Mouse (Mus musculus): ENCODE results near the gene Wdr90. TPM values are rescaled to one million over a fixed set of nuclear protein-coding genes. Genes with fewer than 3 reads are reported as not detected.
A peak's percentile ranks its signal among the peaks of the same experiment; 100 is the strongest.

Wdr90 gene
- polyA plus RNA-seq, 1 experiment, result 14.4 TPM

DNA sequence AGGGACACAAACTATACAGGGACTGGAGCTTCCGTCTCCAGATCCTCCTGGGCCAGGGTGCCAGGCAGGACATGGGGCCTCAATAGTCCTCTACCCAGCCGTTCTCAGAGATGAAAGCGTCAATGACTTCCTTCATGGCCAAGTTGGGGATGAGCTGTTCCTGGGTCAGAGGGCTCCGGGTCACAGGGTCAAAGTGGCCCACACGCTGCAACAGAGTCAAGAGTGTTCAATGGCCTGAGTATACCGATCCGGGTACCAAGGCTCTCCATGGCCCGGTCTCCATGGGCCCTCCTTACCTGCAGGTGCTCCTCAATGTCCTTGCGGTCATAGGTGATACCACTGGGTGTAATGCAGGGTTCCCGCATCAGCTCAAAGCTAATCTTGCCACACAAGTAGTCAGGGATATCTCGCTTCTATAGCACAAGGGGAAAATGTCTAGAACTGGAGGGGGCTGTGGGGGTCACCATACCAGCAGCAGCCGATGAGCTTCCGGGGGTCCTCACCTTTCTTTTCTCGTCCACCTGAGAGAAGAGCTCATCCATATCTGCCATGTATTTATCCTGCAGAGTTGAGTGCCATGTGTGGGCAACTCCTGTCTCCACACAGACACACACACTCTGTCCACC lies 30.4 kb downstream of the Wdr90 start:
- DNase-seq (ENCODE audit: low spot score), result no peak

DNA sequence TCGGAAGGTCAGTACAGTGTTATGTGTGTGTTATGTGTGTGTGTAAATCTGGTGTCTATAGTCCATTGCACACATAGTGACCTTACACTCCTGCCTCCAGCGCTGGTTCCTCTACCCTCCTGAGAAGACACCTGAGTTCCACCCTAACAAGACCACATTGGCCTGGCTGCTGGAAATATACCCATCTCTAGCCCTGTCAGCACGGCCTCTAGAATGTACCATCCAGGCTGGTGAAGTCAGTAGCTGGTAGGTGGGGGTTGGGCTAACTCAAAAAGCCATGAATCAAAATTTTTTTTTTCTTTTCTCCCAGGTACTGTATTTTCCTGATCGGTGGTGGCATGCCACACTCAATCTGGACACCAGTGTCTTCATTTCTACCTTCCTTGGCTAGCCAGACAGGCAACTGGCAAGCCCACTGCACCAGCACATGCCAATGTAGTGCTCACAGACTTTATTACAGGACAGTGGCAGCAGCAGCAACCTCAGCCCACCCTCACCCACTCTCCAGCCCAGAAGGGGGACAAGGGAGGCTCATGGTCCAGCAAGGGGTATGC lies 31.0 kb downstream of the Wdr90 start:
- DNase-seq (ENCODE audit: low spot score), result no peak

DNA sequence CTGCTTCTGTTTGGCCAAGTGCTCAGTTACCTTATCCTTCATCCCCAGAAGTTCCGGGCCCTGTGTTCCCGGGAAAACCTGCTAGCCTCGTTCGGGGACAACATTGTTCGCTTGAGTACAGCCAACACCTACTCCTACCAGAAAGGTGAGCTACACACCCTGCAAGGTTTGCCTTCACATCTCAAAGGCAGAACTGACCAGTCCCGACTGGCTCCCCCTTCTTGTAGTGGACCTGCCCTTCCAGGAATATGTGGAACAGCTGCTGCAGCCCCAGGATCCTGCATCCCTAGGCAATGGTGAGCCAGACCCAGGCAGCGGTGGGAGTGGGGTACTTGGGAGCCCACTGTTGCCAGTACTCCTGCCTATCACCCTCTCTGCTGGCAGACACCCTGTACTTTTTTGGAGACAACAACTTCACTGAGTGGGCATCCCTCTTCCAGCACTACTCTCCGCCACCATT lies 31.7 kb downstream of the Wdr90 start:
- DNase-seq (ENCODE audit: low spot score), result no peak

DNA sequence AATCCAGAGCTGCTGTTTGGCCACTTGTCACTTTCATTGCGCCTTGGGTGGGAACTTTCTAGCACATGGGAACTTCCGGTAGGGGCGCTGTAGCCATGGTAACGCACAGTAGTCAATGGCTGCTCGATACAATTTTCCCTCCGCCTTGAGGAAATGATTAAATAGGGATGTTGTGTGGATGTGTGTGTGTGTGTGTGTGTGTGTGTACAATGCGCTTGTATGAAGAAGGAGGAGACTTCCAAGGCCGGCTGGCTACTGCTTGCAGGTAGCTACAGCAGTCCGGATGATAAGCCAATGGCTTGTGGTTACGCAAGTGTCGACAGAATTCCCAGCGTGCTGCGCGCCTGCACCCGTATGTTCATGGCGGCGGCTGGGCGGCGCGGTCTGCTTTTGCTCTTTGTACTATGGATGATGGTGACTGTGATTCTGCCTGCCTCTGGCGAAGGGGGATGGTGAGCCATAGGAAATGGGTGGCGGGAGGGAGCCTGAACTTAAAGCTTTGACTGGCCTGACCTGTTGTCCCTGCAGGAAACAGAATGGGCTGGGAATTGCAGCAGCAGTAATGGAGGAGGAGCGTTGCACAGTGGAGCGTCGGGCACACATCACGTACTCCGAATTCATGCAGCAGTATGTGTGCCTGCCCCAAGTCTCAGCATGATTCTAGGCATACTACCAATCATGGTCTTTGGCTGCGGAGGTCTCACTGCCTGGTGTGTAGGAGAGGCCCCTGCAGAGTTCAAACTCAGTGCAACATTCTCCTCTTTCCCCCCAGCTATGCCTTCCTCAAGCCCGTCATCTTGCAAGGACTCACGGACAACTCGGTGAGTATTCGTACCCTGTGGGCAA lies 32.4 kb downstream of the Wdr90 start, which contains the start of gene Jmjd8:
Gene Jmjd8, plus strand, starts transcription at position 156 of the 846 bp plus-strand sequence.
- no peak for DNase-seq (ENCODE audit: low spot score)

DNA sequence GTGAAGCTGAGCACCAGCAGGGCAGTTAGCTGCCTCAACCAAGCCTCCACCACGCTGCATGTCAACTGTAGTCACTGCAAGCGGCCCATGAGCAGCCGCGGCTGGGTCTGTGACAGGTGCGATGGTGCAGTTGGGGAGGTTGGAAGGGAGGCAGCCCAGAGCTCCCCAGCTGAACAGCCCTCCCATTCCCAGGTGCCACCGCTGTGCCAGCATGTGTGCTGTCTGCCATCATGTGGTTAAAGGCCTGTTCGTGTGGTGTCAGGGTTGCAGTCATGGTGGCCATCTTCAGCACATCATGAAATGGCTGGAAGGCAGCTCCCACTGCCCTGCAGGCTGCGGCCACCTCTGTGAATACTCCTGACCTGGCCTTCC lies 33.1 kb downstream of the Wdr90 start:
- DNase-seq (ENCODE audit: low spot score), result no peak

DNA sequence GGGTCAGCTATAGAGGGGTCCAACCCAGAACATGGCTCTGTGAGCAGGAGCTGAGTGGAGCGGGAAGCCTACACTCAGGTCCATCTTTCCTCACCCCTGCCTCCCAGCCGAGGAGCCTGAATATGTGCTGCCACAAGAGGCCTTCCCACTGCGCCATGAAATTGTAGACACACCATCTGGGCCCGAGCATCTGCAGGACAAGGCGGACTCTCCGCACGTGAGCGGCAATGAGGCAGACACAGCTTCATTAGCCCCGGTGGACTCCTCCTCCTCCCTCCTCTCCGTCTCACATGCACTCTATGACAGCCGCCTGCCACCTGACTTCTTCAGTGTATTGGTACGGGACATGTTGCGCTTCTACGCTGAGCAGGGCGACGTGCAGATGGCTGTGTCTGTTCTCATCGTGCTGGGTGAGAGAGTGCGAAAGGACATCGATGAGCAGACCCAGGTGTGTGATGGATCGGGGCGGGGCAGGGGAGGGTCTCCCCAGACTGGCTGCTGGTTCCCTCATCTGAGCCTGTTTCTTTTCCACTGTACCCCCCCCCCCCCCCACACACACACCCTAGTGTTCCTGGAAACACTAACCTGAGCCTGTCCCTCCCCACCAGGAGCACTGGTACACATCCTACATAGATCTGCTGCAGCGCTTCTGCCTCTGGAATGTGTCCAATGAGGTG lies 33.6 kb downstream of the Wdr90 start:
- DNase-seq (ENCODE audit: low spot score), result no peak

DNA sequence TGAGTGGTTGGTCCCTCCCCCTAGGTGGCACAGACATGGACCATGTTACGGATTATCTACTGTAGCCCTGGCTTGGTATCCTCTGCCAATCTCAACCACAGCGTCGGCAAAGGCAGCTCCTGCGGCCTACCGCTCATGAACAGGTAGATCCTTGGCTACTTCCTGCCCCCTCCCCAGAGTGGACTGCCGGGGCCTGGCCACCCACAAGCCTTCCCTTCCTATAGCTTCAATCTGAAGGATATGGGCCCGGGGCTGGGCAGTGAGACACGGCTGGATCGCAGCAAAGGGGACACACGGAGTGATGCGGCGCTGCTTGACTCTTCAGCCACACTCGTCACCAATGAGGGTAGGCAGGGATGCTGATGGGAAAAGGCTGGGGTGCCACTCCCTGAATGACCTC lies 34.3 kb downstream of the Wdr90 start:
- no peak for DNase-seq (ENCODE audit: low spot score)

DNA sequence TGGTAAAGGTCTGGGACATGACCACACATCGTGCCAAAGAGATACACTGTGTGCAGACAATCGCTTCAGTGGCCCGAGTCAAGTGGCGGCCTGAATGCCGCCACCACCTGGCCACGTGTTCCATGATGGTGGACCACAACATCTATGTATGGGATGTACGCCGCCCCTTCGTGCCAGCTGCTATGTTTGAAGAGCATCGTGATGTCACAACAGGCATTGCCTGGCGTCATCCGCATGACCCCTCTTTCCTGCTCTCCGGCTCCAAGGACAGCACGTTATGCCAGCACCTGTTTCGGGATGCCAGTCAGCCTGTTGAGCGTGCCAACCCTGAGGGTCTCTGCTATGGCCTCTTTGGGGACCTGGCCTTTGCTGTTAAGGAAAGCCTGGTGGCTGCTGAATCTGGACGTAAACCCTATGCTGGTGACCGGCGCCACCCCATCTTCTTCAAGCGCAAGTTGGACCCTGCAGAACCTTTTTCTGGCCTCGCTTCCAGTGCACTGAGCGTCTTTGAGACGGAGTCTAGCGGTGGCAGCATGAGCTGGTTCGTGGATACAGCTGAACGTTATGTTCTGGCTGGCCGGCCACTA lies 35.2 kb downstream of the Wdr90 start:
- no peak for DNase-seq (ENCODE audit: low spot score)

DNA sequence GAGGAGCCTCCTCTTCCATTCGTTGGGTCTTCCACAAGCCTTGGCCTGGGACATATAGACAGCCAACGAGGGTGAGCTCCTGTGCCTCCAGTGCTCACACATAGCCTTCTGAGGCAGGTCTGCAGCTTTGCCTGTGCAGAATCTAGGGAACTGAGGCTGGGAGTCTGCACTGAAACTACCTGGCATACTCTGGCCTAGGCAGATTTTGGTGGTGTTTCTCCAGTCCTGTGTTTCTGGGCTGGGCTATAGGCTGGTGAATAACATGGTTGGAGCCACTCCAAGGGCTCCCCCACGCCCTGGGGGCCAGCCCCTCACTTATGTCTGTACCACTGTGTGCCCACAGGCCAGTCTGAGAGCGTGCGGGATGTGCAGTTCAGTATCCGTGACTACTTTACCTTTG lies 36.0 kb downstream of the Wdr90 start:
- DNase-seq (ENCODE audit: low spot score), result no peak

DNA sequence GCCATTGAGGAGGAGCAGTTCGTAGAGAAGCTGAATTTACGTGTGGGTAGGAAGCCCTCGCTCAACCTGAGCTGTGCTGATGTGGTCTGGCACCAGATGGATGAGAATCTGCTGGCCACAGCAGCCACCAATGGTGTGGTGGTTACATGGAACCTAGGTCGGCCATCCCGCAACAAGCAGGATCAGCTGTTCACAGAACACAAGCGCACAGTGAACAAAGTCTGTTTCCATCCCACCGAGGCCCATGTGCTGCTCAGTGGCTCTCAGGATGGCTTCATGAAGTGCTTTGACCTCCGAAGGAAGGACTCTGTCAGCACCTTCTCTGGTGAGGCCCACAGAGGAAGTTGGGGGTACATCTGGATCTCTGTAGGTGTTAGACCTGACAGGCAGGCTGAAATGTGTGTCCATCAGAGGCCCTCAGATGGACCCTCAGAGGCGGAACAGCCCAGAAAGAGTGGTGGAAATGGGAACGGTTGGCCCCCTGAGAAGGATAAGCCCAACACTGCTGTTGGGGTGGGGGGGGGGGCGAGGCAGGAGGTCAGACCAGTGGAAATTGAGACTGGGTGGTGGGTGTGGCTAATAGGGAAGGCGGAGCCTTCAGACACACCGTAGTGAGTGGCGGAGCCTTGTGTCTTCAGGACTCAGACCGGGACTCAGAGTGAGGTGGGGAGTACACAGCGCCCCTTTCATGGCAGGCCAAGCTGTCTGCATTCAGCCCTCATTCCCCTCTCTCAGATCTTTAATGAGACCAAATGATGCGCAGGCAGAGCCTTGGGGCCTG lies 36.7 kb downstream of the Wdr90 start:
- no peak for DNase-seq (ENCODE audit: low spot score)

DNA sequence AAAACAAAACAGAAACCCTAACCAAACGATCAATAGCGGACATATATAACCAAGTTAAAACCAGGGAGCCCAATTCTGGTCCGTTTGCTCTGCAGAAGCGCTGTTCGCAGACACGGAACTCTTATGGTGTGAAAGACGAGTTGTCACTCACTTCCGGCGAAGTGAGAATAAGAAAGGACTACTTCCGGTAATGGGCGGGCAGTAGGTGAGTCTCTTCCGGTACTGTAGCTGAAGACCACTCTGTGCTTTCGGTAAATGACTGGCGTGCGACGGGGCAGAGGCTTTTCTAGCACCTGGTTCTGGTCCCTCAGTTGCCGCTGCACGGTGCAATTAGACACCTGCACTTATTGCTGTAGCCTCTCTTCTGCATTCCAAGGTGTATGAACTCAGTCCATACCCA lies 37.8 kb downstream of the Wdr90 start, which contains the start of gene Wdr24:
Gene Wdr24, plus strand, starts transcription at position 176 of the 400 bp plus-strand sequence.
- DNase-seq (ENCODE audit: low spot score), result no peak

DNA sequence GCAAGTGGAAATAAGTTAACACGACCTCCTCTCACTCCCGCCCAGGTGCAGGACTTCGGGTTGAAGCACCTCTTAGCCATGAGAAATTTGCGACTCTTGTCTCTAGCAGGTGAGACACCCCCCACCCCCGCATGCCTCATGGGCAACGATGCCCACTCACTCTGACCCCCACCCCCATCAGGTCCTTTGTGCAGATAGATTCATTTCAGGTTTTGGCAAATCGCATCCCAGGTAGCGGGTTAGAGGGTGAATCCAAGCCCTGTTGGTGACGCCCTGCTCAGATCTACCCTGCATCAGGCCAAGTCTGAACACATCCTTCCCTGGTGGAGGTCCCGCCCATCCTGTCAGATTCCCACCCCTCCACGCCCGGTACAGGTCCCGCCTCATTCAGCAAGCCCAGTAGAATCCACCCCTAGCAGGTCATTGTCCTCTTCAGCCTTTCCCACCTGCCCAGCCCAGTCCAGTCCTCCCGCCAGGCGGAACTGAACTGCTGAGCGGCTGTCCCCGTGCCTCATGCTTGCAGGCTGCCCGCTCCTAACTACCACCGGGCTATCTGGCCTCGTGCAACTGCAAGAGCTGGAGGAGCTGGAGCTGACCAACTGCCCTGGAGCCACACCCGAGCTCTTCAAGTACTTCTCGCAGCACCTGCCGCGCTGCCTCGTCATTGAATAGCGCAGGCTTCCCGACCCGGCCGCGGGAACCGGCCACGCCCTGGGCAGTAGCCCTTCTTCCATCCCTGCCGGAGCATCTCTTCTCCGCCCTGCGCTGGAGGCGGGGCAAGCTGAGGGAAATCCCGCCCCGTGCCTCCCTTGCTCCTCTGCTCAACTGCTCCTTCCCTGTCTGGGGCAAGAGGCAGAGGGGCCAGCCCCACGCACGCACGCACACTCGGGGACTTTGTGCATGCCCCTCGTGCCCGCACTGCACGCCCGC lies 42.2 kb downstream of the Wdr90 start:
- no peak for DNase-seq (ENCODE audit: low spot score)

DNA sequence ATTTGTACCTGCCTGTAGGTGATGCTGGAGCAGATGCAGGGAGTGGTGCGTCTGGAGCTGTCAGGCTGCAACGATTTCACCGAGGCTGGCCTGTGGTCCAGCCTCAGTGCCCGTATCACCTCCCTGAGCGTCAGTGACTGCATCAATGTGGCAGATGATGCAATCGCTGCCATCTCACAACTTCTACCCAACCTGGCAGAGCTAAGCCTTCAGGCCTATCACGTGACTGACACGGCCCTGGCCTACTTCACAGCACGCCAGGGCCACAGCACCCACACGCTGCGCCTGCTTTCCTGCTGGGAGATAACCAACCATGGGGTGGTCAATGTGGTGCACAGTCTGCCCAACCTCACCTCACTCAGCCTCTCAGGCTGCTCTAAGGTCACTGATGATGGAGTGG lies 43.6 kb downstream of the Wdr90 start:
- DNase-seq (ENCODE audit: low spot score), result no peak

DNA sequence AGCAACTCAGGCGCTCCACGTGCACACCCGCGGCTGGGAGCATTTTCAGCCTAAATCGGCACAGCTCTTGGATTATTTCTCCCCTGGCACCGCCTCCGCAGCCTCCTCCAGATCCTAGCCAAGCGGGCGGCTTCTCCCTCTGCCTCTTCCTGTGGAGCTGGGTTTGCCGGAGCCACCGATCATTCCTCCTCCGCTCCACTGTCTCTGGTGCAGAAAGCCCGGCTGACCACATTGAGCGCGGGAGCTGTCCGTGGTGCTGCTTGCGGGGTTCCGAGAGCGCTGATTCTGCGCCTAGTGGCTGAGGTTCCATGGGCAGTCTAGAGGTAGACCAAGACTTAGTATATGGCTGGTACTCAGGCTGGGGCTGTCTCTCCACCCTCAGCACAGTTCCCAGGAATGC lies 47.8 kb downstream of the Wdr90 start:
- peak; percentile 69 for DNase-seq (ENCODE audit: low spot score)

DNA sequence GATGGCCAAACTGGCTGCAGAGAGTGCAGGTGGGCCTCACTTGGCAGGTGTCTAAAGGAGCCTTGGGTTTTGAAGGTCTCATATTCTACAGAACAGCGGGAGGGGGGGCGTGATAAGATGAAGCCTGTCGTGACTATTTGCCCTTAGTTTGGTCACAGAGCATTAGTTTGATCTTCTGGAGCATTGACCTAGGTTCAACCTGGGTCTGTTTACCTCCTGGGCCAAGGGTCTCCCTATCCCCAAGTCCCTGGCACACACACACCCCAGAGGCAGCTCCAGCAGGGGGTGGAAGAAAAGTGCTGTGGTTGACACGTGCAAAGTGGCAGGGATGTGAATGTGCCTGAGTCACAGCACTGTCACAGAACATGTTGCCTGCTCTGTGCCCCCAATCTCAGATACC lies 50.4 kb downstream of the Wdr90 start:
- no peak for DNase-seq (ENCODE audit: low spot score)

DNA sequence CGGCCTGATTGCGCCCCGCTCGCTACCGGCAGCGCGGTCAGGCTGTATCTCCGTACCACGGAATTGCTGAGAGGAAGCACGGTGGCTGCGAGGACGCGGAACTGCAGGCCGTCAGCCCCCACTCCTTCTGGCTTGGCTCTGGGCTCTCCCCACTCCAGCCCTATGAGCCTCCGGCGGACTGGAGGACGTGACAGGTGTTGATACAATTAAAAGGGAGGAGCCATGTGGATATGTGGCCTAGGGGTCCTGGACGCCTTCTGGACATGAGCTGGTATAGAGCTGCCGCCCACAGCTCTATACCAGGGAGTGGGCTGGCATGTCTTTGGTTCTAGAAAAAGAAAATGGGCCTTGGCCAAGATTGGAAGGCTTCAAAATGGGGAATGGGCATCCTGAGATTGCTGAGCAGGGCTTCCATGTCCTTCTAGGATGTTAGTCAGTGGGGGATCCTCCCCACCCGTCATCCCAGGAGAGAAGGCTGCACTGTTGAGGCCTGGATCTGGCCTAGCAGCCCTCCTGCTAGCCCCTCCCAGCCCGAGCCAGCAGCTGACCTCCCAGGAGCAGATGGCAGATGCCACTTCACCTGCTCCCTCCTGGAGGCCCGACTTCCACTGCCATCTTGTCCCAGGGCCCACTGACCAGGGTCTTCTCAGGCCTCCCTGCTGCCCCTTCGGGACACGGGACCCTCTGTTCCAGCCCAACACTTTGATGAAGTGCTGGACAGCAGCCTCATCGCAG lies 51.5 kb downstream of the Wdr90 start:
- DNase-seq (ENCODE audit: low spot score), result no peak

DNA sequence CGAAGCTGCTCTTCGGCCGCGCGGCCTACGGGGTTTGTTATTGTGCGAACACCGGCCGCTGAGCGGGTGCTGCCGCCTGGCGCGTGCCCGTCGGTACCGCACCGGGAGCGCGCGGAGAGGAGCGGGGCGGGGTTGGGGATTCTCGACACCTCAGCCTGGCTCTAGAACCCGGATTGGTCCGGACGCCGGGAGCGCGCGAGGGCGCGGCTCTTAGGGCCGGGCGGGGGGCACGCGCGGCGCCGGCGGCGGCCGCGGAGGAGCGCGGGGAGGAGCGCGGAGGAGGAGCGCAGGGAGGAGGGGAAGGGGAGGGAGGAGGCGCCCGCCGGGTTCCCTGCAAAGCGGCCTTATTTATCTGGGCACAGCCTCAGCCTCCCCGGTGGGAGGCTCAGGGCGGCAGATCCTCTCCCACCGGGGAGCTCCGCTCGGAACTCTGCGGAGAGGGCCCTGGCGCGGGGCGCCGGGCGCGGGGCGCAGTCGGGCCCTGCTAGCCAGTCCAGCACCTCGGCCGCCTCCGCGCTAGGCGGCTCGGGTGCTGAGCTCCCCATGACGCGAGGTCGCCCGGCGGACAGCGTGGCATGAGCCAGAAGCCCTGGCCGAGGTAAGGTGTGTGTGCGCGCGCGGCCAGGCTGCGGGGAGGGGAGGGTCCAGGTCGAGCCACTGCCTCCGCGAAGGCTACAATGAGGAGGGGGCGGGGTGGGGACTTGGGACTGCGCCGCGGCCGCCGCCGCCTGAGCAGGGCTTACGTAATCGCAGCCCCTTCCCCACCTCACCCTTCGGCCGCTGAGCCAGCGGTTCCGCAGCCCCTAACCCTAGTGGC lies 52.3 kb downstream of the Wdr90 start, which contains the start of gene Fbxl16:
Gene Fbxl16, plus strand, starts transcription at position 297 of the 817 bp plus-strand sequence.
- DNase-seq (ENCODE audit: low spot score), result no peak

DNA sequence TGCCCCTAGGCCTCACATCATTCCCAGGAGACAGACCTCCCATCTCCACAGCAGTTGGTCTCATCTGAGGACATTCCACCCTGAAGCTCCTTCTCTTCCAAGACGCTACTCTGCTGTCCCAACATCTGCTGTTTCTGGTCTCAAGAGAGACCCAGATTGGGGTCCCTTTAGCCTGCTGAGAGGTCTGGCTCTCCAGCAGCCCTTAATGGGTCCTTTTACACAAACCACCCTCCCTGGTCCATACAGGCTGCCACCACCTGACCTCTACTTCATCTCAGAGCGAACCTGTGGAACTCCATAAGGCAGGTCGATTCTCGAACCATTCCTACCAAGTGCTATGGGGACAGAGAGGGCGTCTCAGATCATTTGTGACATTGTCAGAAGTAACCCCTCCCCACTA lies 53.3 kb downstream of the Wdr90 start:
- DNase-seq (ENCODE audit: low spot score), result no peak

All from urinary bladder, adult 2 months (tissue).